Mouse (Mus musculus) hindbrain, postnatal 0 days (tissue): ENCODE data around the gene Acoxl. TPM values are rescaled to one million over a fixed set of nuclear protein-coding genes. Genes with fewer than 3 reads are reported as not detected.

Experiments
- ATAC-seq: fragments of 200-750 bp; cut with Nextera tagmentation; 2 replicates; pipeline ENCODE4 v1.8.0; 2017; ENCODE audit warnings: mild to moderate bottlenecking, moderate TSS enrichment, moderate library complexity
- DNase-seq: peaks from one replicate; pipeline ENCODE4 v3.0.0-alpha.2; 2015; ENCODE audit warnings: low spot score
- H3K27ac ChIP-seq: fragments of 300-500 bp; sonication (generic); 2 replicates; pipeline ENCODE4 v1.5.1; 2014; ENCODE audit warnings: mild to moderate bottlenecking
- H3K27me3 ChIP-seq: fragments of 300-500 bp; sonication (generic); 2 replicates; pipeline ENCODE4 v1.6.1; 2014; ENCODE audit warnings: low read length, mixed read lengths; ENCODE audit not compliant: insufficient read depth
- H3K36me3 ChIP-seq: fragments of 300-500 bp; sonication (generic); 2 replicates; pipeline ENCODE4 v1.6.1; 2014; ENCODE audit warnings: low read length, mixed read lengths; ENCODE audit not compliant: insufficient read depth
- H3K4me1 ChIP-seq: fragments of 300-500 bp; sonication (generic); 2 replicates; pipeline ENCODE4 v1.6.1; 2014; ENCODE audit warnings: antibody characterized with exemption, low read length, mixed read lengths; ENCODE audit not compliant: insufficient read depth
- H3K4me2 ChIP-seq: fragments of 300-500 bp; sonication (generic); 2 replicates; pipeline ENCODE4 v1.6.1; 2014; ENCODE audit warnings: low read depth, mild to moderate bottlenecking, low read length, moderate library complexity, mixed read lengths
- H3K4me3 ChIP-seq: fragments of 300-500 bp; sonication (generic); 2 replicates; pipeline ENCODE4 v1.5.1; 2014; ENCODE audit warnings: low read length
- H3K9ac ChIP-seq: fragments of 300-500 bp; sonication (generic); replicated peaks from 2 replicates; pipeline ENCODE4 v1.6.1; 2014; ENCODE audit warnings: mild to moderate bottlenecking, low read length, moderate library complexity, mixed read lengths
- H3K9me3 ChIP-seq: fragments of 300-500 bp; sonication (generic); 2 replicates; pipeline ENCODE4 v1.6.1; 2016; ENCODE audit warnings: low read length, mixed read lengths
- CTCF ChIP-seq: IDR thresholded peaks from 2 replicates; pipeline ENCODE4 v1.5.1; 2016; ENCODE audit warnings: antibody characterized with exemption, control low read depth, low read depth
- WGBS: fragments of 180-500 bp; shearing (Covaris S2); extraction: QIAGEN DNeasy Blood & Tissue Kit; methylation state at CpG from one replicate; pipeline ENCODE4 v1.1.7; 2014; 5-methylcytosine and 5-hydroxymethylcytosine counted together
- polyA plus RNA-seq: library from polyadenylated mRNA; unstranded; fragments of >200 nt; fragmentation: Nextera tagmentation; extraction: Ambion mirVana; gene quantifications from 2 replicates; pipeline ENCODE4 v1.2.1, GENCODE M21; 2015
- total RNA-seq: library from RNA; depleted of rRNA; stranded (reverse); fragments of >200 nt; gene quantifications from 2 replicates; pipeline ENCODE4 v1.2.3, GENCODE M21; 2014

Acoxl gene
- total and polyA plus RNA-seq, 2 experiments from 2014 or later = 0.29 to 0.47 TPM

- Histone ChIP-seq H3K4me1 (no peaks in the 10 kb centered on the region), H3K27me3 (no peaks in the 10 kb centered on the region), H3K36me3 (no peaks in the 10 kb centered on the region), H3K27ac (no peak overlapping the region), H3K9me3 (no peaks in the 10 kb centered on the region), H3K9ac (no peak overlapping the region), H3K4me2 (no peak overlapping the region), H3K4me3 (no peak overlapping the region)
- DNase-seq = no peak
- TF ChIP-seq CTCF = no peak
- no peak for ATAC-seq
- WGBS = 92% methylated on average over 9 of the region's 9 CpGs
Observed at GRCm38 (mm10) chr2:128102086-128102485, 263.4 kb downstream of the Acoxl start.

- Histone ChIP-seq H3K27ac (no peak overlapping the region), H3K4me2 (no peak overlapping the region), H3K4me3 (no peak overlapping the region), H3K9me3 (no peaks in the 10 kb centered on the region), H3K9ac (no peak overlapping the region), H3K4me1 (no peaks in the 10 kb centered on the region), H3K36me3 (no peaks in the 10 kb centered on the region), H3K27me3 (no peaks in the 10 kb centered on the region)
- 68% methylated on average over 5 of the region's 5 CpGs for WGBS
- ATAC-seq = no peak
- TF ChIP-seq CTCF = no peak
- DNase-seq = no peak
Observed at GRCm38 (mm10) chr2:128104815-128105214, 266.1 kb downstream of the Acoxl start.

- TF ChIP-seq CTCF = no peak
Observed at GRCm38 (mm10) chr2:128105651-128106050, 267.0 kb downstream of the Acoxl start.

GRCm38 (mm10) chr2:128111537-128111936, 272.9 kb downstream of the Acoxl start:
- no peaks in the 10 kb centered on the region for H3K4me1 ChIP-seq
- no peak overlapping the region for H3K9ac ChIP-seq
- DNase-seq = no peak
- H3K27ac ChIP-seq = no peak overlapping the region
- H3K9me3 ChIP-seq = no peaks in the 10 kb centered on the region
- no peak overlapping the region for H3K4me3 ChIP-seq
- no peak for TF ChIP-seq CTCF
- 70% methylated on average over 9 of the region's 9 CpGs for WGBS
- no peaks in the 10 kb centered on the region for H3K36me3 ChIP-seq
- H3K27me3 ChIP-seq = no peaks in the 10 kb centered on the region
- ATAC-seq = no peak
- H3K4me2 ChIP-seq = no peak overlapping the region

More at GRCm38 (mm10) chr2:128105651-128106050, 267.0 kb downstream of the Acoxl start:
- Histone ChIP-seq H3K36me3 (no peaks in the 10 kb centered on the region), H3K9ac (no peak overlapping the region), H3K27ac (no peak overlapping the region), H3K27me3 (no peaks in the 10 kb centered on the region), H3K4me3 (no peak overlapping the region), H3K4me1 (no peaks in the 10 kb centered on the region), H3K9me3 (no peaks in the 10 kb centered on the region), H3K4me2 (no peak overlapping the region)
- ATAC-seq = no peak
- 85% methylated on average over 11 of the region's 11 CpGs for WGBS
- DNase-seq = no peak

GRCm38 (mm10) chr2:128114621-128115020, 275.9 kb downstream of the Acoxl start:
- DNase-seq (no peak), ATAC-seq (no peak)
- no peaks in the 10 kb centered on the region for H3K27me3 ChIP-seq
- no peak overlapping the region for H3K27ac ChIP-seq
- no peak overlapping the region for H3K9ac ChIP-seq
- no peaks in the 10 kb centered on the region for H3K4me1 ChIP-seq
- H3K4me2 ChIP-seq = no peak overlapping the region
- 83% methylated on average over 3 of the region's 3 CpGs for WGBS
- TF ChIP-seq CTCF = no peak
- no peaks in the 10 kb centered on the region for H3K9me3 ChIP-seq
- no peak overlapping the region for H3K4me3 ChIP-seq
- no peaks in the 10 kb centered on the region for H3K36me3 ChIP-seq

GRCm38 (mm10) chr2:128115579-128115978, 276.9 kb downstream of the Acoxl start:
- no peak for DNase-seq
- WGBS = 37% methylated on average over 4 of the region's 4 CpGs
- no peak for TF ChIP-seq CTCF

GRCm38 (mm10) chr2:128117605-128118004, 278.9 kb downstream of the Acoxl start:
- H3K9me3 ChIP-seq = no peaks in the 10 kb centered on the region
- no peak for ATAC-seq
- no peaks in the 10 kb centered on the region for H3K36me3 ChIP-seq
- 75% methylated on average over 7 of the region's 7 CpGs for WGBS
- no peak overlapping the region for H3K4me3 ChIP-seq
- no peak for TF ChIP-seq CTCF
- peaks cover 5% of the 10 kb centered on the region; the same call in 1 of the 2 replicates for H3K27me3 ChIP-seq
- no peak overlapping the region for H3K27ac ChIP-seq
- H3K4me2 ChIP-seq = no peak overlapping the region
- H3K9ac ChIP-seq = no peak overlapping the region
- H3K4me1 ChIP-seq = no peaks in the 10 kb centered on the region
- DNase-seq = no peak

More at GRCm38 (mm10) chr2:128115579-128115978, 276.9 kb downstream of the Acoxl start:
- Histone ChIP-seq H3K4me2 (no peak overlapping the region), H3K36me3 (no peaks in the 10 kb centered on the region), H3K27me3 (no peaks in the 10 kb centered on the region), H3K9ac (no peak overlapping the region), H3K4me1 (no peaks in the 10 kb centered on the region), H3K4me3 (no peak overlapping the region), H3K27ac (no peak overlapping the region), H3K9me3 (no peaks in the 10 kb centered on the region)
- no peak for ATAC-seq
